Mouse (Mus musculus) MEL (cell line): Measurements from ENCODE around the gene Brd7. TPM values are rescaled to one million over a fixed set of nuclear protein-coding genes. Genes with fewer than 3 reads are reported as not detected.

Experiments used
- DNase-seq: peaks from one replicate; pipeline ENCODE4 v3.0.0; 2011; ENCODE audit warnings: low read depth, low spot score
- H3K27ac ChIP-seq: 2 replicates; pipeline ENCODE4 v1.5.1; 2012; ENCODE audit warnings: low read depth, mild to moderate bottlenecking, control low read depth, low read length, moderate library complexity; ENCODE audit not compliant: control insufficient read depth
- H3K27me3 ChIP-seq, 2 experiments: fragments of 150-350 bp in 1 of 2; sonication (generic) in 1 of 2; 2 replicates each; pipeline ENCODE4 v1.6.1; 2012; ENCODE audit warnings: low read length in 2 of 2, mild to moderate bottlenecking in 2 of 2, improper control_type of control experiment in 1 of 2, moderate library complexity in 1 of 2; ENCODE audit not compliant: insufficient read depth in 2 of 2, control insufficient read depth in 1 of 2
- H3K36me3 ChIP-seq, 2 experiments: 2 replicates each; pipeline ENCODE4 v1.6.1; 2012 to 2014; ENCODE audit warnings: low read length in 2 of 2, improper control_type of control experiment in 1 of 2, inconsistent platforms in 1 of 2, mild to moderate bottlenecking in 1 of 2; ENCODE audit not compliant: insufficient read depth in 2 of 2, control insufficient read depth in 1 of 2
- H3K4me1 ChIP-seq, 2 experiments: fragments of 150-350 bp in 1 of 2; sonication (generic) in 1 of 2; 2 replicates each; pipeline ENCODE4 v1.6.1; 2012; ENCODE audit warnings: low read length in 2 of 2, improper control_type of control experiment in 1 of 2, mild to moderate bottlenecking in 1 of 2; ENCODE audit not compliant: insufficient read depth in 2 of 2, control insufficient read depth in 1 of 2
- H3K4me3 ChIP-seq, 2 experiments: fragments of 150-350 bp in 1 of 2; sonication (generic) in 1 of 2; 2 replicates each; pipeline ENCODE4 v1.5.1; 2012; ENCODE audit warnings: low read depth in 2 of 2, low read length in 2 of 2, mild to moderate bottlenecking in 2 of 2, moderate library complexity in 2 of 2, control low read depth in 1 of 2, improper control_type of control experiment in 1 of 2; ENCODE audit not compliant: control insufficient read depth in 1 of 2, insufficient read depth in 1 of 2
- H3K79me2 ChIP-seq: 2 replicates; pipeline ENCODE4 v1.6.1; 2012; ENCODE audit warnings: mild to moderate bottlenecking, low read length, moderate library complexity; ENCODE audit not compliant: control insufficient read depth, poor library complexity, insufficient read depth
- H3K9ac ChIP-seq: 2 replicates; pipeline ENCODE4 v1.6.1; 2012; ENCODE audit warnings: low read depth, mild to moderate bottlenecking, control low read depth, low read length, moderate library complexity; ENCODE audit not compliant: control insufficient read depth, poor library complexity, severe bottlenecking
- H3K9me3 ChIP-seq: fragments of 150-350 bp; sonication (generic); replicated peaks from 2 replicates; pipeline ENCODE4 v1.6.1; 2012; ENCODE audit warnings: mild to moderate bottlenecking, low read length, improper control_type of control experiment, moderate library complexity; ENCODE audit not compliant: insufficient read depth
- BHLHE40 ChIP-seq: IDR thresholded peaks from 2 replicates; pipeline ENCODE4 v1.6.1; 2012; ENCODE audit warnings: low read depth, mild to moderate bottlenecking, inconsistent platforms, low read length, improper control_type of control experiment, borderline replicate concordance
- CHD1 ChIP-seq: IDR thresholded peaks from 2 replicates; pipeline ENCODE4 v1.6.1; 2012; ENCODE audit warnings: low read depth, mild to moderate bottlenecking, inconsistent platforms, low read length, improper control_type of control experiment
- CTCF ChIP-seq, 3 experiments: IDR thresholded peaks in 2 of 3; conservative IDR thresholded peaks in 1 of 3; 2 replicates each; pipeline ENCODE4 v1.5.1; 2011 to 2012; ENCODE audit warnings: low read length in 3 of 3, low read depth in 2 of 3, mild to moderate bottlenecking in 2 of 3, improper control_type of control experiment in 1 of 3, inconsistent platforms in 1 of 3, mixed read lengths in 1 of 3, moderate library complexity in 1 of 3; ENCODE audit not compliant: control insufficient read depth in 1 of 3, insufficient read depth in 1 of 3, poor library complexity in 1 of 3, severe bottlenecking in 1 of 3
- MAX ChIP-seq: IDR thresholded peaks from 2 replicates; pipeline ENCODE4 v1.6.1; 2011; ENCODE audit warnings: low read length, improper control_type of control experiment
- MEF2A ChIP-seq: IDR thresholded peaks from 2 replicates; pipeline ENCODE4 v1.6.1; 2014; ENCODE audit warnings: low read depth, mild to moderate bottlenecking, inconsistent platforms, low read length, improper control_type of control experiment; ENCODE audit not compliant: poor library complexity, insufficient replicate concordance, severe bottlenecking; ENCODE audit errors: extremely low read depth
- MXI1 ChIP-seq: IDR thresholded peaks from 2 replicates; pipeline ENCODE4 v1.6.1; 2011; ENCODE audit warnings: mild to moderate bottlenecking, low read depth, low read length, improper control_type of control experiment
- MYC ChIP-seq: IDR thresholded peaks from 2 replicates; pipeline ENCODE4 v1.6.1; 2011; ENCODE audit warnings: low read depth, mild to moderate bottlenecking, low read length, improper control_type of control experiment, moderate library complexity
- POLR2A ChIP-seq, 2 experiments: IDR thresholded peaks; 2 replicates each; pipeline ENCODE4 v1.6.1; 2011 to 2012; ENCODE audit warnings: low read length in 2 of 2, mild to moderate bottlenecking in 2 of 2, control low read depth in 1 of 2, improper control_type of control experiment in 1 of 2, low read depth in 1 of 2, moderate library complexity in 1 of 2; ENCODE audit not compliant: control insufficient read depth in 1 of 2, insufficient read depth in 1 of 2, poor library complexity in 1 of 2
- RAD21 ChIP-seq: IDR thresholded peaks from 2 replicates; pipeline ENCODE4 v1.6.1; 2011; ENCODE audit warnings: mild to moderate bottlenecking, low read depth, low read length, improper control_type of control experiment
- SIN3A ChIP-seq: IDR thresholded peaks from 2 replicates; pipeline ENCODE4 v1.6.1; 2012; ENCODE audit warnings: low read length, improper control_type of control experiment, inconsistent platforms
- SMC3 ChIP-seq: IDR thresholded peaks from 2 replicates; pipeline ENCODE4 v1.6.1; 2011; ENCODE audit warnings: low read depth, low read length, improper control_type of control experiment
- TBP ChIP-seq: IDR thresholded peaks from 2 replicates; pipeline ENCODE4 v1.8.0; 2011; ENCODE audit warnings: low read depth, low read length, improper control_type of control experiment
- USF1 ChIP-seq: IDR thresholded peaks from 2 replicates; pipeline ENCODE4 v1.6.1; 2014; ENCODE audit warnings: low read depth, mild to moderate bottlenecking, inconsistent platforms, low read length, improper control_type of control experiment, moderate library complexity
- polyA plus RNA-seq, 2 experiments: library from polyadenylated mRNA; stranded (reverse) in 1 of 2; unstranded in 1 of 2; fragments of >175 nt in 1 of 2; fragments of >200 nt in 1 of 2; gene quantifications; 2 replicates each; pipeline versions ENCODE4 v1.2.1 to v1.2.4; 2012; ENCODE audit warnings: low replicate concordance in 2 of 2, low read depth in 1 of 2; ENCODE audit not compliant: insufficient read length in 2 of 2, insufficient read depth in 1 of 2, missing spikeins in 1 of 2
- total RNA-seq: library from RNA; depleted of rRNA; stranded (reverse); fragments of 300-350 nt; gene quantifications from 2 replicates; pipeline ENCODE4 v1.2.3, GENCODE M21; 2012

Brd7 gene
- total and polyA plus RNA-seq, 3 experiments, result 40.0 to 192 (median 89.0) TPM

DNA sequence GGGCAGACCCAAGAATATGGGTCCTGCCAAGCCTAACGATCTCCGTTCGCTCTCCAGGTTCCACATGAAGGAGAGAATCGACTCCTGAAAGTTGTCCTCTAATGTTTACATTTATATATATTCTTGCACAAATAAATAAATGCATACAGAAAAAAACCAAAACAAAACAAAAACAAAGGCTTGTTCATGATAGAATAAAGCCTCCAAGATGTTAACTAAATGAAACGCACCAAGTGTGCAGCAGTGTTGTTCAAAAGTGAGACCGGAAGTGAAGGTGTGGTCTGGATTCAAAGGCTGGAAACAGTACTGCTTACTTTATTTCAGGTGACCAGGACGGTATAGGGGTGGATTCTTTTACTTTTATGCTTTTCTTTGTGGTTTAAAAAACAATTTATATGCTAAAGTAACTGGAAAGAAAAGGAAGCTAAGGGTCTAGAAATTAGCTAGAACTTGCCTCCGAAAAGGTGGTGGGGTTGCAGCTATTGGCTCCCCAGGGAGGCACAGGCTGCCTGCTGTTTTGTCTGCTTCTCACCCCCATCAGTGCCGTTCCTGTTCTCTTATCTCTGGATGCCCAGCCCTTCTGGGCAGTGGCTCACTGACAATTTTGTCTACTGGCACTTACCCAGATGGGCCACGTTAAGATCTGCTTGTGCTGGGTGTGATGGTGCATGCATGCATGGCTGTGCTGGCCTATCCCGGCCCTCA, 604 bp upstream of the Brd7 start (continued):
- TF ChIP-seq MEF2A, result no peak
- TF ChIP-seq MYC, result 0 out of 2 replicates have a peak, but pooled peaks have one; percentile 35
- TF ChIP-seq USF1, result no peak
- TF ChIP-seq SMC3, result no peak

DNA sequence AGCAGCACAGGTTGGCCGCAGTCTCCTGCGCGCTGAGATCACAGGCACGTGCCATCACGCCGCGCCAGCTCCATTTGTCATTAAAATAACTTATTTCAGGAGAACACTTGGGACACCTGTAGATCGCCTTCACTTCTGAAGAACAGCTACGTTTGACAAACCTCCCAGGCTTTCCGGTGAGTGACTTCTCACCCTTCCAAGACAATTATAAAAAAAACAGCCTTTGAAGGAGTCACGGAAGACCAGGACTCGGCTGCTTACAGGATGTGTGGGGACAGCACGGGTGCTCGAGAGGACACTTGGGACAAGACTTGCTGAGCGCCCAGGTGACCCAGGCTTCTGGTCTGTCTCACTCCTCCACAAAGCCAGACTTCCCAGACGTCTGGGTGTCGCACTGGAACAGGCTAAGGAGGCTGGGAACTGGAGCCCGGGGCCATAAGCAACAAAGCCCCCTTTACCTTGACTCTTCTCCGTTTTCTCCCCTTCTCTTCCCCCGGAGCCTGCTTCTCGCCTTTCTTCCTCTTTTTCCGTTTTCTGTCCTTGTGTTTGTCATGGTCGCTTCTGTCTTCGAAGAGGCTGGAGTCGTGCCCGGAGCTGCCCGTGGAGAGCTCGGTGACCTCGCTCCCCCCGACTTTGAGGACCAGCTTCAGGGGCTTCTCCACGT, 818 bp downstream of the Brd7 start:
- Histone ChIP-seq H3K9ac (peak overlapping the region; percentile 91), H3K27me3 (no peaks in the 10 kb centered on the region), H3K4me3 (peak overlapping the region; percentile 85 to 99), H3K36me3 (peaks cover 18 to 22% of the 10 kb centered on the region in 2 experiments), H3K4me1 (peaks cover 0 to 8% of the 10 kb centered on the region in 2 experiments; a peak in 2 of 4 replicates), H3K9me3 (no peaks in the 10 kb centered on the region), H3K27ac (peak overlapping the region; percentile 71), H3K79me2 (peaks cover 34% of the 10 kb centered on the region)
- TF ChIP-seq POLR2A (IDR thresholded peaks at IDR 0.05; ENCODE audit: control insufficient read depth in 1 of 2, insufficient read depth in 1 of 2, low read depth in 1 of 2, low read length in 2 of 2, poor library complexity in 1 of 2), result peak in 1 of 2 experiments; percentile 22; a peak in 1 of 4 replicates
- peak; percentile 55; the same call in 1 of the 2 replicates for TF ChIP-seq SIN3A
- peak; percentile 37; the same call in 1 of the 2 replicates for TF ChIP-seq USF1
- TF ChIP-seq BHLHE40, result peak; percentile 92
- no peak for TF ChIP-seq CHD1
- peak; percentile 53; the same call in 1 of the 2 replicates for TF ChIP-seq MAX
- TF ChIP-seq MXI1, result peak; percentile 80; the same call in 1 of the 2 replicates
- no peak for TF ChIP-seq RAD21
- 0 out of 2 replicates have a peak, but pooled peaks have one; percentile 15 for TF ChIP-seq TBP
- peak; percentile 73 for DNase-seq

DNA sequence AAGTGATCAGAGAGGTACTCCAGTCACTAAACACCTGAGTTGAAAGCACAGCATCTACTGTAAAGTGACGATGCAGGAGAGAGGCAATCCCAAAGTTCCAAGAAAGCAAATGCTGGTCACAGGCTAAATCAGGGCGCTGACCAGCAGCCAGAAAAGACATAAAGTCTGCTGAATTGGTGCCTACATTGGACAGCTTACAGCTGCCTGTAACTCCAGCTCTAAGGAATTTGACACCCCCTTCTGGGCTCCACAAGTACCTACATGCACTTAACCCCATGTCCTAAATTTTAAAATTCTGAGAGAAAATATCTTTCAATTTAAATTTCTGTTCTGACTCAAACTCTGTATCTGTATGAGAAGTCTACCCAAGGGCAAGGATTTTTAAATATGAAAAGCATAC, 2.0 kb downstream of the Brd7 start:
- Histone ChIP-seq H3K79me2 (peaks cover 34% of the 10 kb centered on the region), H3K4me3 (peak overlapping the region; percentile 54 to 99), H3K9me3 (no peaks in the 10 kb centered on the region), H3K4me1 (peaks cover 0 to 8% of the 10 kb centered on the region in 2 experiments; a peak in 2 of 4 replicates)
- TF ChIP-seq RAD21 (peak; percentile 21), MYC (no peak), CTCF (IDR thresholded peaks at IDR 0.05 in 2 of 3, conservative IDR thresholded peaks at IDR 0.05 in 1 of 3; ENCODE audit: control insufficient read depth in 1 of 3, insufficient read depth in 1 of 3, low read depth in 2 of 3, low read length in 3 of 3, poor library complexity in 1 of 3, severe bottlenecking in 1 of 3) (peak in 2 of 3 experiments; percentile 22 to 44; a peak in 4 of 6 replicates), SMC3 (peak; percentile 46)
- TF ChIP-seq, all 39 proteins: peak for 3
- no peak overlapping the region for H3K27ac ChIP-seq
- peaks cover 18 to 27% of the 10 kb centered on the region in 2 experiments for H3K36me3 ChIP-seq
- H3K27me3 ChIP-seq, result no peaks in the 10 kb centered on the region
- peak; percentile 67 for DNase-seq
- H3K9ac ChIP-seq, result peak overlapping the region; percentile 91
